Mouse (Mus musculus) MEL-GATA-1-ER (cell line): ENCODE measurements around the gene Fhod1.

ENCODE experiments used
- DNase-seq: peaks from one replicate; pipeline ENCODE4 v3.0.0-alpha.2; 2012; ENCODE audit warnings: low read depth; ENCODE audit errors: extremely low read depth

Fhod1 gene

GRCm38 (mm10) chr8:105318662-105319190, 29.0 kb downstream of the Fhod1 start:
- no peak for DNase-seq

DNA sequence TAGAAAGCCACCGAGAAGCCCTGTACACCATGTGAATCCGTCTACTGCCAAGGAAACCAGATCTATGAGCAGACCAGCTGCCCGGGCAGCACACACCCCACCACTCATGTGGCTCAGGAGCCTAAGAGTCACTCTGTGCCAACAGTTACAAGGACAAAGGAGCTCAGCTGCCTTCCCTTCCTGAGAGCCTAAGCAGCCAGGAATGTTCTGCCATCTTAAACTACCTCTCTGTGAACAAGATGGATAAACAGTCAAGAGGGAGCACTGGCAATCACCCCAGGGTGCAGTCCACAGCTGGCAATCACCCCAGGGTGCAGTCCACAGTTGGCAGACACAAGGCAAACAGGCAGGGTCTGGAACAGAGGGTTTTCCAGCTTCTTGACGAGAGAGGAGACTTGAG, 29.8 kb downstream of the Fhod1 start:
- no peak for DNase-seq

- no peak for DNase-seq
These were observed 32.5 kb downstream of the Fhod1 start for GRCm38 (mm10) chr8:105315073-105315769.

DNA sequence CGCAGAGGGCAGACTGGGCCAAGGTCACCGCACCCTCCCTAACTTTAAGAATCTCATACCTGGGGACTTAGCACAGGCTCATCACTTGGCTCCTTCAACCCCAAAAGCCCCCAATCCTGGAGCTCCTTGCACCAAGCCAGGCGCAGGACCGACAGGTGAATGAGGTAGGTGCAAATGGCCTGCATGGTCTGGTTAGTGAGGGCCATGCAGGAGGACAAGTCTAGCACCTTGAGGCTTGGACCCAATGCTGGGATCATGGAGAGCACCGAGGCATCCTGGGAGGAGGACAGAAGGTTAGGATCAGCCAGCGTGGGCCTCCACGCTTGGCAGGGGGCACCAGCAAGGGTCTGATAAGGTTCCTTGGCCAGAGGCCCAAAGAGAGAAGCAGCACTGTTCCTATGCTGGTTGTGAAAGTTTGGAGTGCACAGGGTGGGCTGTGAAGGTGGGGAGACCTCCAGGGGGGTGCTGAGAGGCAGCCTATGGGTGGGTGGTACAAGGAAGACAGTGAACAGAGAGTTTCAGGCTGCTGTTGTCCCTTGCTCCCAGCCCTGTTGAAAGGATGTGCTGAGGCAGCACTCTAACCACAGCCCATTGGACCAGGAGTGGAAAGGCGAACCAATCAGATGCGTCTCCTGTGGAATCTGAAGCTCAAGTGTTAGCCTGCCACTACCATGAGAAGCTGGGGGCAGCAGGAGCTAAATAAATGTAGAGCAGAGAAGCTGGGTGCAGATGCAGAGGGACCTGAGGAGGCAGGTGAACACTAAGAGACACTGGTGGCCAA, 33.9 kb downstream of the Fhod1 start:
- no peak for DNase-seq

DNA sequence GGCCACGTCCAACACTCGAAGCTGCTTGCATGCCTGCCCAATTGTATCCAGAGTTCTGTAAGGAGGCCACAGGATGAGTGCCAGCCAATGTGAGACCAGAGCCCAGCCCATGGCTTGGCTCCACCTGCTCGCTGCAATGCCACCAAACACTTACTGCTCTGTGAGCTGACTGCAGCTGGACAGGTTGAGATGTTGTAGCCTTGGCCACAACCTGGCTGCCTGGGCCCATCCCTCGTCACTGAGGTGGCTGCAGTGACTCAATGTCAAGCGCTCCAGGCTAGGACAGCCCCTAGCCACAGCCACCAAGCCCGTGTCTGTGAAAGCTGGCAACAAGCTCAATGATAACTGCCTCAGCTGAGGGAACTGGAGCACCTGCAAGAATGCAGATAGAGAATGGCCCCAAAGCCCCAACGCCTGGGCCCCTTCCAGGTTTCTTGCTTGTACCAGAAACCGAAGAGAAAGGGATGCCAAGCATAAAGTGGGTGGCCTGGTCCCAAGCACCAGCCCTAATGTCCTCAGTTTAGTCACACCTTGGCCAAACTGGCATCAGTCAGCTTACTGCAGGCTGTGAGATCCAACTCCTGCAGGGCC, 34.8 kb downstream of the Fhod1 start:
- DNase-seq, result no peak

GRCm38 (mm10) chr8:105311718-105312117, 36.0 kb downstream of the Fhod1 start:
- no peak for DNase-seq

GRCm38 (mm10) chr8:105310118-105310517, 37.6 kb downstream of the Fhod1 start:
- DNase-seq, result no peak

GRCm38 (mm10) chr8:105309142-105309847, 38.5 kb downstream of the Fhod1 start:
- no peak for DNase-seq

DNA sequence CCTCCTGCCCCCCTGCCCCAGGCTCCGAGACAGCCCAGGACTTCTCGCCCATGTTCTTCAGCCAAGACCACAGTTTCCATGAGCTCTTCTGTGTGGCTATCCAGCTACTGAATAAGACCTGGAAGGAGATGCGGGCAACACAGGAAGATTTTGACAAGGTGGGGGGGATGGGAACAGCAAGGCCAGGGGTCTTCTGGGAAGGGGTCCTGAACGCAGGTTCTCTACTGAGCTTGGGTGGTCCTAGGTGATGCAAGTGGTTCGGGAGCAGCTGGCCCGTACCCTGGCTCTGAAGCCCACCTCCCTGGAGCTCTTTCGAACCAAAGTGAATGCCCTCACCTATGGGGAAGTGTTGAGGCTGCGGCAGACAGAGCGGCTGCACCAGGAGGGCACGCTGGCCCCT, 39.3 kb downstream of the Fhod1 start:
- no peak for DNase-seq

DNA sequence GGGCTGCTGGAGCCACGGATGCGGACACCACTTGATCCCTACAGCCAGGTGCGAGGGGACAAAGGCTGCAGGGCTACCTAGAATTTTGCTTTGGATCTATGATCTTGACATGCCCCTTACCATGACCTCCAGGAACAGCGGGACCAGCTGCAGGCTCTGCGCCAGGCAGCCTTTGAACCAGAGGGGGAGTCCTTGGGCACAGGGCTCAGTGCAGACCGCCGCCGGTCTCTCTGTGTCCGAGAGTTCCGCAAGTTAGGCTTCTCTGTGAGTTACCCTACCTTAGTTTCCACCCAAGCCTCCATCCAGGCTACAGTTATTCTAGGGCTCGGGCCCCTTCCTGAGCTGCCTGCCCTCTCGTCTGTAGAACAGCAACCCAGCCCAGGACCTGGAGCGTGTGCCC, 40.1 kb downstream of the Fhod1 start:
- no peak for DNase-seq

DNA sequence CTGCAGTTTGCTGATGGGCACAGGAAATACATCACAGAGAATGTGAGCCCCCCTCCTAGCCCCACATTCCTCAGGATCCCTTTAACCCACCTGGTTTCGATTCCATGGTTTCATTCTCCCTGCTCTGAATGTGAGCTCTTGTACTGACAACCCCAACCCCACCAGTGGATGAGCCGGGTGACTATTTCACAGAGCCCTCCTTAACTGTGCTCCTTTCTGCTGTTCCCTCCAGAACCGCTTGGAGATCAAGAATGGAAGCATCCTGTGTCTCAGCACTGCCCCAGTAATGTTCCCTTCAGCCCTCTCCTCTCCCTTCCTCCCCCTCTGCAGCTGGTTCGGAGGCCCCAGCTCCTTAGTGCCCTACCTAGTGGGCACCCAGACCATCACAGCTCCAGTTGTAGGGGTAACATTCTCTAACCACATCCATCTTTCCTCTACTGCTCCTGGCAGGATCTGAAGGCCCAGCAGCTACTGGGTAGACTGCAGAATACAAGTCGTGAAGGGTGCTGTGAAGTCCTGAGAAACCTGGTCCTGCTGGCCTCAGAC, 41.5 kb downstream of the Fhod1 start:
- no peak for DNase-seq

- no peak for DNase-seq
These were observed 42.3 kb downstream of the Fhod1 start, which contains the start of gene Elmo3 for GRCm38 (mm10) chr8:105305211-105306145. Elmo3 (plus strand) TSS chr8:105305601.

DNA sequence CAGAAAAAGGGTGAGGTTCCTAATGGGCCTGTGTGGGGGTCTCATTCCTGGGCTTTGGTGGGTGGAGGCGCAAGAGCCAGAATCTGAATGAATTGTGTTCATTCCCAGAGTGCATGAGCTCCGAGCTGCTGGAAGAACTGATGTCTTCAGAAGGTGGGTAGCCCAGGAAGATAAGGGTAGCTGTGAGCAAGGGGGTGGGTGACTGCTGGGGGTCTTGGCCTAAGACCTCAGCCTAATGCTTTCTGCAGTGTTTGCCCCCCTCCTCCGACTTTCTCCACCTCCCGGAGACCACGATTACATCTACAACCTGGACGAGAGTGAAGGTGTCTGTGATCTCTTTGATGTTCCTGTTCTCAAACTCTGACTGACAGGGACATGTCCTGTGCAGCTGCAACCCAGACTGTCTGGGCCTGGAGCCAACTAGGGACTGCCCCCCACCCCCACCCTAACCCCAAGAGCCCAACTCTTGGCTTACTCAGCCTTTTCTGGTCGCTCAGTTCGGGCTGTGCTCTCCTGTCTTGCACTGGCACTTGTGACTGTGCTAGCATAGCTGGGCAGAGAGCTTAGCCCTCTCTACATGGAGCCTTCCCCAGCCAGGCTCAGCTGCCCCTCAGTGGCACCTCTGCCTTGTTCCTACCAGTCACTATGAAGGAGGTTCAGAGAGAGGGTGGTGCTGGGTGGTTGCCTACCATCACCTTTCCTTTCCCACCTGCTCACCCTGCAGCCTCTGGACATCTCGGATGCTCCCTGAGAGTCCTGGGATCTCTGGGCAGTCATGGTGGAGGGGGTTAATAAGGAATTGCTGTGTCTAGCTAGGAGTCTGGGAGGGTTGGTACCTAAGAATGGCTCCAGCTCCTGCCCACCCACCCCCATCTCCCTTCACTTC, 43.2 kb downstream of the Fhod1 start:
- no peak for DNase-seq

DNA sequence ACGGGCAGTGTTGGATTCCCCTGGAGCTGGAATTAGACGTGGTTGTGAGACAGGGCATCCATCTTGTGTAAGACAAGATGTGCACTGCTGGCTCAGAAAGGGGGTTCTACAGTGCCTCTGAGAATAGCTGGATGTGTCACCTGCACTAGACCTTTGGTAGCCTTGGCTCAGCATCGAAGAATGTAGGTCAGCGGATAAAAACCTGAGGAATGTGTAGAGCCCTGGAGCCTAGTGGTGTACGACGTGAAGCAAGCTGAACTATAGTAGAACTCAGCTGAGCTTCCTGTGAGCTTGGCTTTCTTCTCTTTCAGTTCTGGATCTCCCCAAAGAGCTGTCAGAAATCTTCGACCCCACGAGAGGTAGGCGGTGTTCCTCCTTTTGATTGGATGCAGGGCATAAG, 43.9 kb downstream of the Fhod1 start:
- DNase-seq, result no peak

DNA sequence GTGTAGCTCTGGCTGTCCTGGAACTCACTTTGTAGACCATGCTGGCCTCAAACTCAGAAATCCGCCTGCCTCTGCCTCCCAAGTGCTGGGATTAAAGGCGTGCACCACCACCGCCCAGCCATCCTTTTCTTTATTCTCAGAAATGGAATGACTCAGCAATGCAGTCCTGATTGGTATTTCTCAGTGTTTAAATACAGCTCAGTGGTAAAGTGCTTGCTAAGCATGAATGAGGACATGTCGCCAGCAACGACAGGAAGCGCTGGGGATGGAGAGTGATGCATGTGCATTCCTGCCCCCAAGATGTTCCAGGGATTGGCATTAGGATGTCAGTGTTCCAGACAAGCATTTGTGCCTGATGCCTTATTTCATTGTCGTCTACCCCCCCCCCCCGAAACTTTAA, 44.4 kb downstream of the Fhod1 start:
- DNase-seq, result no peak

DNA sequence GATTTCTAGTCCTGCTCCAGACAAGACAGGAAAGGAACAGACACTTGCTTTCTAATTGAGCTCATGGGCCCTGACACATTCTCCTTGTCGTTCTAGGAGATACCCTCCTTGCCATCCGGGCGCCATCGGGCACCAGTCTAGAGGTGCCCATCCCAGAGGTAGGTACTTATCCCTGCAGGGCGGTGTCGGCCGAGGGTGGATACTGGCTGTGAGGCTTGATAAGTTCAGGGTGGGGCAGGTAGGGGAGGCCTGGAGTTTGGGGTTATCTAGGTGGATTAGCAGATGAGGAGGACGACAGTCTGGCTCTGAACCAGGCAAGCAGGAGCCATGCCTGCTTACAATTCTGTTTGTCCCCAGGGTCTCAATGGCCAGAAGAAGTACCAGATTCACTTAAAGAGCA, 47.8 kb downstream of the Fhod1 start:
- DNase-seq, result no peak

DNA sequence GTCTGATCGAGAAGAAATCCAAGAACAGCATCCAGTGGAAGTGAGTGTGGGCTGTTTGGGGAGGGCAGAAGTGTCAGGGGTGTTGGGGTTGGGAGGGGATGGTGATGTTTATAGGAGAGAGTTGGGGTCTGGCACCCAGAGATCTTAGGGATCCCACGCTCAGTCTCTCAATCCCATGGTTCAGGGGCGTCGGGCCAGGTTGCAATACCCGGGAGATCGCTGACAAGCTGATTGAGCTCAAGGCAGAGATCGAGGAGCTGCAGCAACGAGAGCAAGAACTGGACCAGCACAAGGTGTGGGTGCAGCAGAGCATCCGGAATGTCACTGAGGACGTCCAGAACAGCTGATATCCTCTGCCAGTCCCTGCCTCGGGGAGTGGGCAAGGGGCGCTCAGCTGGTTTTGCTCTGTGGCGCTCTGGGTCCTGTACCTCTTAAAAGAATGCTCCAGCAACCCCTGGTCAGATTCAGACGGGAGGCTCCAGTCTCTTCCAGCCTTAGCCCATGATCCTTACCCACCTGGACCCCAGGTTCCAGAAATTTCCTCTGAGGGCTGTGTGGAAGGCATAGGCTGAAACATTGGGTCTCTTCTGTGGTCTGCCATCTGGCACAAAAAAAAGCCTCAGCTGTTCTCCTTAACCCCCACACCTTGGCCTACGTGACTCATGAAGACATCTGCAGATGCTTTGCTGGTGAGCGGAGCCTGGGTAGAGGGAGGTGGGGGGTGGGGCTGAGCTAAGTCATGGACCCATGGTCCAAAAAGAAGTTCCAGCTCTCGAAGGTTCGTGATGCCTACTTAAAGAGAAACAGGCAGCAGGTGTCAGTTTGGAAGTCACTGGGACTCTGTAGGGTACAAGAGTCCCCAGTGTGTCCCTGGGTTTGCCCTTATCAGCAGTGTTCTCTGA, 49.2 kb downstream of the Fhod1 start:
- no peak for DNase-seq

- peak; percentile 86 for DNase-seq
These were observed 50.1 kb downstream of the Fhod1 start, which contains the start of gene E2f4 for GRCm38 (mm10) chr8:105297511-105298192. E2f4 (plus strand) TSS chr8:105297663.
